Mouse (Mus musculus): ENCODE data around the gene Ralgps2. TPM values are rescaled to one million over a fixed set of nuclear protein-coding genes. Genes with fewer than 3 reads are reported as not detected.

Gene Ralgps2
- total and polyA plus RNA-seq, 2 experiments from 2014 or later, result 68.8 to 70.4 TPM

- Histone ChIP-seq H3K4me3 (ENCODE audit: low read depth, low read length) (no peak overlapping the region), H3K27me3 (ENCODE audit: insufficient read depth, low read length) (no peaks in the 10 kb centered on the region), H3K27ac (ENCODE audit: low read depth, low read length) (no peak overlapping the region), H3K4me2 (ENCODE audit: low read depth, low read length, poor library complexity, severe bottlenecking) (no peak overlapping the region), H3K36me3 (ENCODE audit: insufficient read depth, low read length) (no peaks in the 10 kb centered on the region), H3K4me1 (ENCODE audit: insufficient read depth, low read length) (no peaks in the 10 kb centered on the region), H3K9me3 (ENCODE audit: low read length) (no peaks in the 10 kb centered on the region), H3K9ac (replicated peaks; ENCODE audit: low read length, poor library complexity, severe bottlenecking) (no peak overlapping the region)
- DNase-seq (ENCODE audit: low spot score) (no peak), ATAC-seq (ENCODE audit: low FRiP score) (no peak)
- no peak for TF ChIP-seq CTCF (IDR thresholded peaks at IDR 0.05)
- 69% methylated on average over 10 of the region's 10 CpGs for WGBS
Measured at GRCm38 (mm10) chr1:156931106-156931870, 8.1 kb downstream of the Ralgps2 start.

GRCm38 (mm10) chr1:156930263-156930662 is 9.2 kb downstream of the Ralgps2 start:
- ATAC-seq (ENCODE audit: low FRiP score), result no peak
- no peaks in the 10 kb centered on the region for H3K27me3 ChIP-seq (ENCODE audit: insufficient read depth, low read length)
- no peak overlapping the region for H3K4me2 ChIP-seq (ENCODE audit: low read depth, low read length, poor library complexity, severe bottlenecking)
- 47% methylated on average over 5 of the region's 5 CpGs for WGBS
- no peaks in the 10 kb centered on the region for H3K4me1 ChIP-seq (ENCODE audit: insufficient read depth, low read length)
- H3K9ac ChIP-seq (replicated peaks; ENCODE audit: low read length, poor library complexity, severe bottlenecking), result no peak overlapping the region
- TF ChIP-seq CTCF (IDR thresholded peaks at IDR 0.05), result peak; percentile 48
- no peak overlapping the region for H3K4me3 ChIP-seq (ENCODE audit: low read depth, low read length)
- DNase-seq (ENCODE audit: low spot score), result no peak
- no peaks in the 10 kb centered on the region for H3K36me3 ChIP-seq (ENCODE audit: insufficient read depth, low read length)
- no peak overlapping the region for H3K27ac ChIP-seq (ENCODE audit: low read depth, low read length)
- H3K9me3 ChIP-seq (ENCODE audit: low read length), result no peaks in the 10 kb centered on the region

- ATAC-seq (ENCODE audit: low FRiP score), result no peak
- Histone ChIP-seq H3K9ac (replicated peaks; ENCODE audit: low read length, poor library complexity, severe bottlenecking) (no peak overlapping the region), H3K27ac (ENCODE audit: low read depth, low read length) (no peak overlapping the region), H3K4me2 (ENCODE audit: low read depth, low read length, poor library complexity, severe bottlenecking) (no peak overlapping the region), H3K27me3 (ENCODE audit: insufficient read depth, low read length) (no peaks in the 10 kb centered on the region), H3K4me3 (ENCODE audit: low read depth, low read length) (no peak overlapping the region), H3K4me1 (ENCODE audit: insufficient read depth, low read length) (no peaks in the 10 kb centered on the region), H3K36me3 (ENCODE audit: insufficient read depth, low read length) (no peaks in the 10 kb centered on the region), H3K9me3 (ENCODE audit: low read length) (no peaks in the 10 kb centered on the region)
- DNase-seq (ENCODE audit: low spot score), result no peak
- WGBS, result 92% methylated on average over 4 of the region's 4 CpGs
- TF ChIP-seq CTCF (IDR thresholded peaks at IDR 0.05), result no peak
Measured at GRCm38 (mm10) chr1:156928255-156928654, 11.2 kb downstream of the Ralgps2 start.

GRCm38 (mm10) chr1:156923511-156923910 is 15.9 kb downstream of the Ralgps2 start:
- H3K27ac ChIP-seq (ENCODE audit: low read depth, low read length), result no peak overlapping the region
- no peaks in the 10 kb centered on the region for H3K36me3 ChIP-seq (ENCODE audit: insufficient read depth, low read length)
- no peak for TF ChIP-seq CTCF (IDR thresholded peaks at IDR 0.05)
- H3K4me2 ChIP-seq (ENCODE audit: low read depth, low read length, poor library complexity, severe bottlenecking), result no peak overlapping the region
- no peak for ATAC-seq (ENCODE audit: low FRiP score)
- H3K4me1 ChIP-seq (ENCODE audit: insufficient read depth, low read length), result 0 out of 2 replicates have a peak, but pooled peaks cover 4% of the 10 kb centered on the region
- H3K9ac ChIP-seq (replicated peaks; ENCODE audit: low read length, poor library complexity, severe bottlenecking), result no peak overlapping the region
- H3K4me3 ChIP-seq (ENCODE audit: low read depth, low read length), result no peak overlapping the region
- 82% methylated on average over 1 of the region's 1 CpGs for WGBS
- no peaks in the 10 kb centered on the region for H3K9me3 ChIP-seq (ENCODE audit: low read length)
- no peaks in the 10 kb centered on the region for H3K27me3 ChIP-seq (ENCODE audit: insufficient read depth, low read length)
- no peak for DNase-seq (ENCODE audit: low spot score)

GRCm38 (mm10) chr1:156922921-156923320 is 16.5 kb downstream of the Ralgps2 start:
- no peaks in the 10 kb centered on the region for H3K9me3 ChIP-seq (ENCODE audit: low read length)
- H3K4me3 ChIP-seq (ENCODE audit: low read depth, low read length), result no peak overlapping the region
- no peak for ATAC-seq (ENCODE audit: low FRiP score)
- H3K4me2 ChIP-seq (ENCODE audit: low read depth, low read length, poor library complexity, severe bottlenecking), result no peak overlapping the region
- no peaks in the 10 kb centered on the region for H3K27me3 ChIP-seq (ENCODE audit: insufficient read depth, low read length)
- no peak for TF ChIP-seq CTCF (IDR thresholded peaks at IDR 0.05)
- H3K27ac ChIP-seq (ENCODE audit: low read depth, low read length), result no peak overlapping the region
- 83% methylated on average over 6 of the region's 6 CpGs for WGBS
- no peak for DNase-seq (ENCODE audit: low spot score)
- H3K9ac ChIP-seq (replicated peaks; ENCODE audit: low read length, poor library complexity, severe bottlenecking), result no peak overlapping the region
- no peaks in the 10 kb centered on the region for H3K36me3 ChIP-seq (ENCODE audit: insufficient read depth, low read length)
- H3K4me1 ChIP-seq (ENCODE audit: insufficient read depth, low read length), result 0 out of 2 replicates have a peak, but pooled peaks cover 4% of the 10 kb centered on the region

GRCm38 (mm10) chr1:156921290-156921994 is 18.0 kb downstream of the Ralgps2 start:
- Histone ChIP-seq H3K4me3 (ENCODE audit: low read depth, low read length) (no peak overlapping the region), H3K4me1 (ENCODE audit: insufficient read depth, low read length) (0 out of 2 replicates have a peak, but pooled peaks cover 4% of the 10 kb centered on the region), H3K9ac (replicated peaks; ENCODE audit: low read length, poor library complexity, severe bottlenecking) (no peak overlapping the region), H3K4me2 (ENCODE audit: low read depth, low read length, poor library complexity, severe bottlenecking) (no peak overlapping the region), H3K27me3 (ENCODE audit: insufficient read depth, low read length) (no peaks in the 10 kb centered on the region), H3K27ac (ENCODE audit: low read depth, low read length) (no peak overlapping the region), H3K9me3 (ENCODE audit: low read length) (no peaks in the 10 kb centered on the region), H3K36me3 (ENCODE audit: insufficient read depth, low read length) (no peaks in the 10 kb centered on the region)
- 68% methylated on average over 12 of the region's 12 CpGs for WGBS
- no peak for DNase-seq (ENCODE audit: low spot score)
- no peak for ATAC-seq (ENCODE audit: low FRiP score)
- TF ChIP-seq CTCF (IDR thresholded peaks at IDR 0.05), result no peak

Measured in midbrain, postnatal 0 days (tissue).